In the genomic region with DNA sequence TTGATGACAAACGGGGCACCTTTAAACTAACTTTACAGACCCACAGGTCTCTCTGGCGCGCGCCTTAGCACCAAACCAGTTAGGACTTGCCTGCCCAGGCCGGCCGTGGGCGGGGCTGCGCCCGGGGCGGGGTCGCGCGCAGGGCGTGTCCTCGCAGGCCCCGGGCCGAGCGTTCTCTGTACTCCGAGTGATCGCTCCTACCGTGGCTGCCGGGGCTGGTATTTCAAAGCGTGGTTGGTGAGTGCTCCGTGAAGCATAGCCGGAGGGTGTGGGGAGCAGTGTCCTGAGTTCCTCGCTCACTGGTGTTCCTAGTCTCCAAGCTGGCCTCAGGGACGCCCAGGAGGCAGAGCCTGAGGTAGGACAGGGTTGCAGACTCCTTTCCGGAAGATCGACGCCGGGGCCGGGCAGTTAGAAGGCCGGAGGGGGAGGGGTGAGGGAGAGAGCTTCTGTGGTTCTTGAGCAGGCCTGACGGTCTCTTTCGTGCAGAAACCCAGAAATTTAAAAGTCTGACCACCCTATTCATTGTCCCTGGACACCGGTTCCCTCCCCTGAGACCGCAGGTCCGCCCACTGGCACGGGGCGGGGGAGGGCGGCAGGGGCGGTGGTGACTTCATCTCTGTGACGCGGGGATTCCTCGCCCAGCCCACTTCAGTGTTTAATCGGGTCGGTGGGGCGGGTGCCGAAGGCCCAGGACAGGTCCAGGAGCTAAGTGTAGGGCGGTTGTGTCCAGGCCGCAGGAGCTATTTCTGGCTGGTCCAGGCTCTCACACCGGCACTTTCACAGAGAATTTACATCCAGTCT, we compare ENCODE assay signal across 1 mouse cellular context.
TF ChIP-seq lines count a peak whose summit lies in the region.

A gene (plus strand): TSS at position 163 of the 801 bp plus-strand sequence.

TF ChIP-seq in MEL, 35 proteins besides CTCF, POLR2A, EP300 and RAD21 (continued from another document):
- TF ChIP-seq E2F4 (IDR thresholded peaks at IDR 0.05; ENCODE audit: borderline replicate concordance, low read depth, low read length) (no peak), HCFC1 (IDR thresholded peaks at IDR 0.05; ENCODE audit: low read depth, low read length) (peak; percentile 48; the same call in 1 of the 2 replicates), ZC3H11A (IDR thresholded peaks at IDR 0.05; ENCODE audit: low read depth, low read length) (no peak), NELFE (IDR thresholded peaks at IDR 0.05; ENCODE audit: low read depth, low read length) (peak; percentile 56)
